Mouse (Mus musculus): ENCODE data around the gene Gm11084. TPM values are rescaled to one million over a fixed set of nuclear protein-coding genes. Genes with fewer than 3 reads are reported as not detected.
"Not testable (repeated sequence)": the region's sequence is repeated elsewhere in the genome, so short reads cannot be mapped to it uniquely, and the experiment has no call there.

Gene Gm11084
- not detected in 2 replicates for polyA plus RNA-seq (2015; fragmentation: Nextera tagmentation; extraction: Ambion mirVana)

- H3K4me3 ChIP-seq (replicated peaks): no peak within 1 kb of the TSS
- no peaks in the 10 kb centered on the region for H3K9me3 ChIP-seq
- no peak for ATAC-seq
- 92% methylated on average over 5 of the region's 5 CpGs for whole genome bisulfite sequencing
- H3K9ac ChIP-seq: no peak within 1 kb of the TSS
- 0 out of 2 replicates have a peak, but pooled peaks cover 4% of the 10 kb centered on the region for H3K36me3 ChIP-seq
- no peaks in the 10 kb centered on the region for H3K27me3 ChIP-seq (replicated peaks)
- no peak within 1 kb of the TSS for H3K4me2 ChIP-seq (replicated peaks)
- no peak within 1 kb of the TSS for H3K27ac ChIP-seq
- peaks cover 4% of the 10 kb centered on the region; the same call in 1 of the 2 replicates for H3K4me1 ChIP-seq (replicated peaks)
These were observed at the start of gene Gm11084 for GRCm38 (mm10) chr2:72986616-72987015. Gene Gm11084, minus strand, starts transcription at chr2:72986716.

- Histone ChIP-seq H3K4me1 (replicated peaks) (no peaks in the 10 kb centered on the region), H3K9ac (no peak overlapping the region), H3K27me3 (replicated peaks) (no peaks in the 10 kb centered on the region), H3K4me3 (replicated peaks) (no peak overlapping the region), H3K27ac (0 out of 2 replicates have a peak overlapping the region, but pooled peaks have one; percentile 11), H3K36me3 (no peaks in the 10 kb centered on the region), H3K4me2 (replicated peaks) (no peak overlapping the region), H3K9me3 (no peaks in the 10 kb centered on the region)
- no peak for ATAC-seq
- 78% methylated on average over 7 of the region's 7 CpGs for whole genome bisulfite sequencing
These were observed 44.8 kb upstream of the Gm11084 start for GRCm38 (mm10) chr2:73031061-73032055.

- Histone ChIP-seq H3K4me1 (replicated peaks) (no peaks in the 10 kb centered on the region), H3K27me3 (replicated peaks) (no peaks in the 10 kb centered on the region), H3K27ac (no peak overlapping the region), H3K9ac (no peak overlapping the region), H3K36me3 (no peaks in the 10 kb centered on the region), H3K9me3 (no peaks in the 10 kb centered on the region), H3K4me2 (replicated peaks) (no peak overlapping the region), H3K4me3 (replicated peaks) (no peak overlapping the region)
- ATAC-seq: no peak
- 87% methylated on average over 3 of the region's 3 CpGs for WGBS
These were observed 43.3 kb upstream of the Gm11084 start for GRCm38 (mm10) chr2:73029846-73030245.

GRCm38 (mm10) chr2:73028019-73028418 is 41.5 kb upstream of the Gm11084 start:
- Histone ChIP-seq H3K9me3 (no peaks in the 10 kb centered on the region), H3K4me3 (replicated peaks) (no peak overlapping the region), H3K27ac (no peak overlapping the region), H3K4me1 (replicated peaks) (no peaks in the 10 kb centered on the region), H3K27me3 (replicated peaks) (no peaks in the 10 kb centered on the region), H3K4me2 (replicated peaks) (no peak overlapping the region), H3K9ac (no peak overlapping the region), H3K36me3 (no peaks in the 10 kb centered on the region)
- 69% methylated on average over 3 of the region's 3 CpGs for WGBS
- ATAC-seq: no peak

GRCm38 (mm10) chr2:73027126-73027525 is 40.6 kb upstream of the Gm11084 start:
- H3K9me3 ChIP-seq: no peaks in the 10 kb centered on the region
- WGBS: 46% methylated on average over 3 of the region's 3 CpGs
- no peak overlapping the region for H3K27ac ChIP-seq
- no peak overlapping the region for H3K4me3 ChIP-seq (replicated peaks)
- H3K36me3 ChIP-seq: no peaks in the 10 kb centered on the region
- no peaks in the 10 kb centered on the region for H3K4me1 ChIP-seq (replicated peaks)
- no peaks in the 10 kb centered on the region for H3K27me3 ChIP-seq (replicated peaks)
- H3K4me2 ChIP-seq (replicated peaks): no peak overlapping the region
- no peak for ATAC-seq
- no peak overlapping the region for H3K9ac ChIP-seq

GRCm38 (mm10) chr2:73023803-73024202 is 37.3 kb upstream of the Gm11084 start:
- no peak overlapping the region for H3K9ac ChIP-seq
- no peak overlapping the region for H3K27ac ChIP-seq
- no peaks in the 10 kb centered on the region for H3K36me3 ChIP-seq
- no peaks in the 10 kb centered on the region for H3K4me1 ChIP-seq (replicated peaks)
- no peak overlapping the region for H3K4me3 ChIP-seq (replicated peaks)
- 46% methylated on average over 6 of the region's 6 CpGs for WGBS
- peak; percentile 89 for ATAC-seq
- no peaks in the 10 kb centered on the region for H3K27me3 ChIP-seq (replicated peaks)
- no peak overlapping the region for H3K4me2 ChIP-seq (replicated peaks)
- no peaks in the 10 kb centered on the region for H3K9me3 ChIP-seq

GRCm38 (mm10) chr2:73021046-73021445 is 34.5 kb upstream of the Gm11084 start:
- no peak overlapping the region for H3K27ac ChIP-seq
- H3K36me3 ChIP-seq: no peaks in the 10 kb centered on the region
- H3K4me3 ChIP-seq (replicated peaks): no peak overlapping the region
- ATAC-seq: no peak
- no peak overlapping the region for H3K9ac ChIP-seq
- no peaks in the 10 kb centered on the region for H3K4me1 ChIP-seq (replicated peaks)
- H3K9me3 ChIP-seq: no peaks in the 10 kb centered on the region
- 67% methylated on average over 6 of the region's 6 CpGs for WGBS
- H3K27me3 ChIP-seq (replicated peaks): no peaks in the 10 kb centered on the region
- H3K4me2 ChIP-seq (replicated peaks): no peak overlapping the region

GRCm38 (mm10) chr2:73019371-73020146 is 33.0 kb upstream of the Gm11084 start:
- Histone ChIP-seq H3K9ac (no peak overlapping the region), H3K9me3 (no peaks in the 10 kb centered on the region), H3K4me3 (replicated peaks) (no peak overlapping the region), H3K4me1 (replicated peaks) (no peaks in the 10 kb centered on the region), H3K27ac (no peak overlapping the region), H3K4me2 (replicated peaks) (no peak overlapping the region), H3K27me3 (replicated peaks) (no peaks in the 10 kb centered on the region), H3K36me3 (no peaks in the 10 kb centered on the region)
- WGBS: 71% methylated on average over 9 of the region's 9 CpGs
- ATAC-seq: no peak

- H3K4me1 ChIP-seq (replicated peaks); H3K36me3 ChIP-seq; H3K27ac ChIP-seq; ATAC-seq; H3K9me3 ChIP-seq; H3K9ac ChIP-seq; H3K4me3 ChIP-seq (replicated peaks); H3K4me2 ChIP-seq (replicated peaks); H3K27me3 ChIP-seq (replicated peaks): not testable (repeated sequence)
- 82% methylated on average over 9 of the region's 9 CpGs for WGBS
These were observed 27.5 kb upstream of the Gm11084 start for GRCm38 (mm10) chr2:73014063-73014462.

GRCm38 (mm10) chr2:73012636-73013035 is 26.1 kb upstream of the Gm11084 start:
- 78% methylated on average over 20 of the region's 20 CpGs for WGBS
- H3K27ac ChIP-seq: no peak overlapping the region
- no peaks in the 10 kb centered on the region for H3K36me3 ChIP-seq
- H3K4me1 ChIP-seq (replicated peaks): no peaks in the 10 kb centered on the region
- ATAC-seq: no peak
- no peak overlapping the region for H3K4me3 ChIP-seq (replicated peaks)
- no peak overlapping the region for H3K4me2 ChIP-seq (replicated peaks)
- no peak overlapping the region for H3K9ac ChIP-seq
- H3K27me3 ChIP-seq (replicated peaks): no peaks in the 10 kb centered on the region
- H3K9me3 ChIP-seq: no peaks in the 10 kb centered on the region

GRCm38 (mm10) chr2:73007472-73007871 is 21.0 kb upstream of the Gm11084 start:
- 91% methylated on average over 9 of the region's 9 CpGs for WGBS
- no peak for ATAC-seq

More at GRCm38 (mm10) chr2:73007472-73007871, 21.0 kb upstream of the Gm11084 start:
- Histone ChIP-seq H3K4me3 (replicated peaks) (no peak overlapping the region), H3K4me1 (replicated peaks) (peaks cover 7% of the 10 kb centered on the region), H3K27ac (no peak overlapping the region), H3K9me3 (no peaks in the 10 kb centered on the region), H3K4me2 (replicated peaks) (no peak overlapping the region), H3K27me3 (replicated peaks) (no peaks in the 10 kb centered on the region), H3K36me3 (no peaks in the 10 kb centered on the region), H3K9ac (no peak overlapping the region)
